Mouse (Mus musculus) midbrain, embryonic 14.5 days (tissue): ENCODE results near the gene Akap1. TPM values are rescaled to one million over a fixed set of nuclear protein-coding genes. Genes with fewer than 3 reads are reported as not detected.

Experiments
- ATAC-seq: fragments of 200-750 bp; cut with Nextera tagmentation; 2 replicates; pipeline ENCODE4 v1.8.0; 2017; ENCODE audit warnings: moderate number of reproducible peaks, moderate library complexity; ENCODE audit not compliant: low FRiP score, low TSS enrichment
- DNase-seq: peaks from one replicate; pipeline ENCODE4 v3.0.0-alpha.2; 2015
- H3K27ac ChIP-seq: fragments of 300-500 bp; sonication (generic); replicated peaks from 2 replicates; pipeline ENCODE4 v1.5.1; 2014; ENCODE audit warnings: mild to moderate bottlenecking, low read depth, low read length, moderate library complexity
- H3K27me3 ChIP-seq: fragments of 300-500 bp; sonication (generic); 2 replicates; pipeline ENCODE4 v1.6.1; 2014; ENCODE audit warnings: low read length, control low read depth, mixed read lengths; ENCODE audit not compliant: control insufficient read depth, insufficient read depth
- H3K36me3 ChIP-seq: fragments of 300-500 bp; sonication (generic); 2 replicates; pipeline ENCODE4 v1.6.1; 2014; ENCODE audit warnings: low read length, control low read depth; ENCODE audit not compliant: control insufficient read depth, insufficient read depth
- H3K4me1 ChIP-seq: fragments of 300-500 bp; sonication (generic); 2 replicates; pipeline ENCODE4 v1.6.1; 2014; ENCODE audit warnings: mild to moderate bottlenecking, antibody characterized with exemption, low read length, control low read depth; ENCODE audit not compliant: control insufficient read depth, insufficient read depth
- H3K4me2 ChIP-seq: fragments of 300-500 bp; sonication (generic); 2 replicates; pipeline ENCODE4 v1.6.1; 2014; ENCODE audit warnings: mild to moderate bottlenecking, low read length, moderate library complexity
- H3K4me3 ChIP-seq: fragments of 300-500 bp; sonication (generic); replicated peaks from 2 replicates; pipeline ENCODE4 v1.5.1; 2014; ENCODE audit warnings: low read depth, low read length
- H3K9ac ChIP-seq: fragments of 300-500 bp; sonication (generic); replicated peaks from 2 replicates; pipeline ENCODE4 v1.6.1; 2014; ENCODE audit warnings: mild to moderate bottlenecking, low read length, moderate library complexity
- H3K9me3 ChIP-seq: fragments of 300-500 bp; sonication (generic); 2 replicates; pipeline ENCODE4 v1.6.1; 2016; ENCODE audit warnings: low read length, control low read depth, mixed read lengths; ENCODE audit not compliant: control insufficient read depth
- WGBS: fragments of 180-500 bp; shearing (Covaris S2); extraction: QIAGEN DNeasy Blood & Tissue Kit; methylation state at CpG from one replicate; pipeline ENCODE4 v1.1.7; 2014; 5-methylcytosine and 5-hydroxymethylcytosine counted together
- polyA plus RNA-seq: library from polyadenylated mRNA; unstranded; fragments of >200 nt; fragmentation: Nextera tagmentation; extraction: Ambion mirVana; gene quantifications from 2 replicates; pipeline ENCODE4 v1.2.1, GENCODE M21; 2014

Gene Akap1
- polyA plus RNA-seq, 1 experiment from 2014 or later = 29.0 TPM

DNA sequence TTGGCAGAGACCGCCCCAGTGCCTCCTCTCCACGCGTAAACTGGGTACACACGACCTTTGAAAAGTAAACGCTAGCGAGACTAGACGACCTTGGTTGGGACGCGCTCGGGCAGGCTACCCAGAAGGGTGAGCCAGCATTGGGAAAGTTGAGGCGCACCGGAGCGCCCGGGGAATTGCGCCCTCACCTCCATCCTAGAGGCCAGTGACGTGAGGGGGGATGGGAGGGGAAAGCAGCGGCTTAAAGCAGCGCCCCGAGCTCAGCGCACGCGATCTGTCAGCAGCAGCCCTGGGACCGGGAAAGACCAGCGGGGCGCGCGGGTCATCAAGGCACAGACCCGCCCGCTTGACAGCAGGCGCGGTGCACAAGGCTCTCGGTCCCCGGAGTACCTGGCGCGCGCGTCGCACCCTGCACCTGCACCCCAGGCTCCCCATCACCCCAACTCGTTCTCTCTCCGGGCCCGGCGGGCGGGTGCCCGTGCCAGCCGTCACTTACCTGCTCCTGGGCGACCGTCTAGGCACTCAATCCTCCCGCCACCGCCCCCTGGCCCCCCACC lies 405 bp downstream of the Akap1 start:
- H3K27me3 ChIP-seq = no peaks in the 10 kb centered on the region
- H3K4me1 ChIP-seq = peaks cover 23% of the 10 kb centered on the region
- peak; percentile 38; the same call in 1 of the 2 replicates for ATAC-seq
- peak; percentile 75 for DNase-seq
- peak overlapping the region; percentile 97 for H3K4me2 ChIP-seq
- H3K4me3 ChIP-seq = peak overlapping the region; percentile 70
- H3K9ac ChIP-seq = peak overlapping the region; percentile 86
- under 1% methylated on average over 48 of the region's 49 CpGs for WGBS
- H3K36me3 ChIP-seq = no peaks in the 10 kb centered on the region
- H3K27ac ChIP-seq = peak overlapping the region; percentile 92
- H3K9me3 ChIP-seq = no peaks in the 10 kb centered on the region

DNA sequence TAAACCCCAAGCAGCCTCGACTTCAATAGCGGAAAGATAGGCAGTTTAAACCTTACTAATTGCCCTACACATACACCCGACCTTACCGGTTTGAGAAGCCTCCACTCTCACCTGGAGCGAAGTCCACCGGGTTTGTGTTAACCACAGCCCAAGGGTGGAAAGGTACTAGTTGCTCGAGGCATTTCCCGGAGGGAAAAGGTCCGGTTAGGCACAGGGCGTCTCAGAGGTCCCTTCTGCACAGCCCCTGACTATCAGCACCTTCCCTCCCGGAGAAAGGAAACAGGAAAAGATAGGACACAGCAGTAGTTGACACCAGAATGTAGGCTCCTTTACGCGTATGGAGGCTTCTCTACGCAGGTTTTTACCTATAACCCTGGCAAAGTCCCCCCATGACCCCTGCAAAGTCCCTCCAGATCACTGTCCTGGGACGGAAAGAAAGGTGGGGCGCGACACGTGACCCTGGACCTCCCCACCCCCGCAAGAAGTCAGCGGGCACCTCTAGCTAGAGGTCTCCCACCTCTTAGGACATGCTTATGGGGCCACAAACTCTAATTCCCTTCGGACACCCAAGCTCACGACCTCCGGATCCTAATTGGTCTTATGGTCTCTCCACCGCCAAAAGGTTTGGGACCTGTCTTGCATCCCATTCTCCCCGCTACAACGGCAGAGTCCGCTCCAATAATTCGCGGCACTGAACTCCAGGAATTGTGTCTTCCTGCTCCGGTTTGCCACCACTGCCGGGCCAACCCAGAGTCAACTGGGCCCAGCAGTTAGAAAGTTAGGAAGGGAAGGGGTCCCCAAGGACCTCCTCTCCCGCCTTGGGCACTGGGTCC lies 1.1 kb downstream of the Akap1 start:
- peak overlapping the region; percentile 70 for H3K4me3 ChIP-seq
- no peaks in the 10 kb centered on the region for H3K9me3 ChIP-seq
- H3K4me1 ChIP-seq = peaks cover 23% of the 10 kb centered on the region
- H3K4me2 ChIP-seq = peak overlapping the region; percentile 97
- ATAC-seq = no peak
- WGBS = 2% methylated on average over 32 of the region's 32 CpGs
- no peaks in the 10 kb centered on the region for H3K27me3 ChIP-seq
- H3K27ac ChIP-seq = no peak overlapping the region; the same call in 1 of the 2 replicates
- DNase-seq = no peak
- H3K36me3 ChIP-seq = no peaks in the 10 kb centered on the region
- H3K9ac ChIP-seq = peak overlapping the region; percentile 86

DNA sequence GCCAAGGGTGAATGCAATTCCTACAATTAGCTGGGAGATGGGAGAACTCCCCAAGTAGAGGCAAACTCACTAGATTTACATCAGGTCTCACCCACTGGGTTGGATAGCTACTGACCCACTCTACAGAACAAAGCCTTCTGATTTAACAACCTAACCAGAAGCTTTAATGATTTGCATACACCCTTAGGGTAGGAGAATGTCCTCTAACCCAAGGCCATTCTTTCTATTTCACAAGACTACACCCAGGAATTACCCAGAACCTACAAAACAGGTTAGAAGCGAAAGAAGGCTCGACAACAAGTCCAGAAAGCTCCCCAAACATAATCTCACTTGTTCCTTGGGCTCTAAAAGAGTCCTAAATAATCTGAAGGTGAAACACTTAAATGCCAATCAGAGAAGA lies 2.0 kb downstream of the Akap1 start:
- H3K27me3 ChIP-seq = no peaks in the 10 kb centered on the region

DNA sequence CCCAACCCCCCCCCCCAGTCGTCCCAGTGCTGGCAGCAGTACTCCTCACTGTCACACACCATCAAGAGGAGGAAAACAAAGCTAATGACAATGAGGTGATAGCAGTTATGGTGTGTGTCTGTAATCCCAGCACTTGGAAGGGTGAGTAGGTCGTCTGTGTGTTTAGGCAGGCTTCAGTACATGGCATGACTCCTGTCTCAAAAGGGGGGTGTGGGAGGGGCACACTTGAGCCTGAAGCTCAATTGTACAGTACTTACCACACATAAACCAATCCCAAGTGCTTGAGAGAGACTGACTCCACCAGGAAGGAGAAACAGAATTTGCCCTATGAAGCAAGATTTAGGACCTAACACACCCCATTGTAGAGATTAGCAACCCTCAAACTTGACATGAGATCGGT lies 3.3 kb downstream of the Akap1 start:
- Histone ChIP-seq H3K27me3 (no peaks in the 10 kb centered on the region), H3K9me3 (no peaks in the 10 kb centered on the region), H3K4me3 (no peak overlapping the region), H3K4me2 (no peak overlapping the region), H3K27ac (no peak overlapping the region), H3K36me3 (no peaks in the 10 kb centered on the region), H3K9ac (no peak overlapping the region), H3K4me1 (peaks cover 23% of the 10 kb centered on the region)
- DNase-seq = no peak
- ATAC-seq = no peak
- WGBS = 66% methylated on average over 3 of the region's 3 CpGs

More for the DNA sequence above, 2.0 kb downstream of the Akap1 start:
- DNase-seq (no peak), ATAC-seq (no peak)
- 82% methylated on average over 2 of the region's 2 CpGs for WGBS
- Histone ChIP-seq H3K27ac (no peak overlapping the region), H3K9me3 (no peaks in the 10 kb centered on the region), H3K4me1 (peaks cover 23% of the 10 kb centered on the region), H3K9ac (no peak overlapping the region), H3K36me3 (no peaks in the 10 kb centered on the region), H3K4me3 (peak overlapping the region; percentile 70; the same call in 1 of the 2 replicates), H3K4me2 (peak overlapping the region; percentile 97)

DNA sequence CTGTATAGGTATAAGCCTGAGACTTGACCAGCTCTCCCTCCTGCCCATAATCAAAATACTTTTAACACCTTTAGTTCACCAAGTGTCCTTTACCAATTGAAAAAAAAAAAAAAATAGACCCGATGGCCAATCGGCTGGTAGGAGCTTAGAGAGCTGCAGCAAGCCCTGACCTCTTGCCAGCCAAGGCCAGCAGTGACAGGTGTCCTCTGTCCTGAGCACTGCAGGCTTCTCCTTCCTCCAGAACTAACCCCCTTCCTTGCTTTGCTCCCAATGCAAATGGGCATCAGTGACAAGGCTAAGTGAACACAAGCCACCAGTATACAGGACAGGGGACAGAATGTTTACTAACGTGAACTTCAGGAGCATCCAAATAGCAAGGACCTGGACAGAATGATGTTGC lies 3.7 kb downstream of the Akap1 start:
- Histone ChIP-seq H3K9me3 (no peaks in the 10 kb centered on the region), H3K27me3 (no peaks in the 10 kb centered on the region), H3K4me1 (peaks cover 23% of the 10 kb centered on the region), H3K27ac (no peak overlapping the region), H3K4me2 (no peak overlapping the region), H3K9ac (no peak overlapping the region), H3K36me3 (no peaks in the 10 kb centered on the region), H3K4me3 (no peak overlapping the region)
- 89% methylated on average over 3 of the region's 3 CpGs for WGBS
- DNase-seq = no peak
- ATAC-seq = no peak

DNA sequence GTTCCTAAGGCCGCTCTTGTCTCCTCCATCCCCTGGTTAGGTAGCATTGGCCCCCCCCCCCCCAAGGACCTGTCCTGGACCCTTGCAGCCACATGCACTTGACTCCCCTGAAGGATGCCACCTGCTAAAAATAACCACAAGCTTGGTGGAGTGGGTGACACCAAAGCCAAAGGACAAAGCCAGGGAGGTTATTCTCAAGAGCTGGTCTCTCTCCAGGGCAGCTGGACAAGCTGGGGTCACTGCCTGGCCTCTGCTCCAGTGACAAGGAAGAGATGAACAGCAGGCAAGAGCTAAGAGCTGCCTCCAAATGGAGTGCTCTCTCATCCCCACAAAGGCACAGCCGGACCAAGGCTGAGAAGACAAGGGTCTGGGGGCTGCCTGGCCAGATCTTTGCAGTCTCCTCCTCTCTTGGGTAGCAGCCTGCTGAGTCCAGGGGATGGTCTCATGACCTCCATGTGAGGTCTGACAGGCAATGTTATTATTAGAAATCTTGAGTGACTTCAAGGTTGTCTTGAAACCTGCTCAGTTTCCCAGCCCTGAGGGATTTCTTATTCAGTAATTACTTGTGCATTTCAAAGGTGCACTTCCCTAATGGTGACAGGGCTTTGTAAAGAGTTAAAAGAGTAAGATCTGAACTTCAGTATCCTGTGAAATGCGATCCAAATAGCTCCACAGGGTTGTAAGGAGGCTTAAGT lies 6.9 kb downstream of the Akap1 start:
- Histone ChIP-seq H3K4me2 (no peak overlapping the region), H3K27me3 (no peaks in the 10 kb centered on the region), H3K4me1 (peaks cover 6% of the 10 kb centered on the region), H3K9me3 (no peaks in the 10 kb centered on the region), H3K4me3 (no peak overlapping the region), H3K36me3 (no peaks in the 10 kb centered on the region), H3K9ac (no peak overlapping the region), H3K27ac (no peak overlapping the region)
- 54% methylated on average over 3 of the region's 3 CpGs for WGBS
- ATAC-seq (no peak), DNase-seq (peak; percentile 11)

DNA sequence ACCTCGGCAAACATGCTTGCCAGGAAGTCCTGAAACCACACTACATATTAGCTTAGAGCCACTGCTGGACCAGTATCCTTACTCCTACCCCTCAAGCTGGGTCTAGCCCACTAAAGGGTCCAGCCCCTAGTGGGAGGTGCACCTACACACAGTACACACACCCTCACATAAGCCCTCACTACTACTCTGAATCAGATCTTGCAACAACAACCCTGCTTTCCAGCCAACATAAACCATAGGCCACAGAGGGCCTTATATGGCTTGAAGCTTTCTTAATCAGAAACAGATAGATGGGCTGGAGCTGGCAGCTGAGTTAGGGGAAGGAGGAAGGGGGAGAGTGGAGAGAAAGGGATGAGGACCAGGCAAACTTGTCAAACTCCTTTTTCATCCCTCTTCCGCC lies 8.0 kb downstream of the Akap1 start:
- Histone ChIP-seq H3K9me3 (no peaks in the 10 kb centered on the region), H3K4me3 (no peak overlapping the region), H3K4me2 (no peak overlapping the region), H3K27ac (no peak overlapping the region), H3K27me3 (no peaks in the 10 kb centered on the region), H3K4me1 (no peaks in the 10 kb centered on the region), H3K36me3 (no peaks in the 10 kb centered on the region), H3K9ac (no peak overlapping the region)
- WGBS = 83% methylated on average over 2 of the region's 2 CpGs
- DNase-seq = no peak
- no peak for ATAC-seq

DNA sequence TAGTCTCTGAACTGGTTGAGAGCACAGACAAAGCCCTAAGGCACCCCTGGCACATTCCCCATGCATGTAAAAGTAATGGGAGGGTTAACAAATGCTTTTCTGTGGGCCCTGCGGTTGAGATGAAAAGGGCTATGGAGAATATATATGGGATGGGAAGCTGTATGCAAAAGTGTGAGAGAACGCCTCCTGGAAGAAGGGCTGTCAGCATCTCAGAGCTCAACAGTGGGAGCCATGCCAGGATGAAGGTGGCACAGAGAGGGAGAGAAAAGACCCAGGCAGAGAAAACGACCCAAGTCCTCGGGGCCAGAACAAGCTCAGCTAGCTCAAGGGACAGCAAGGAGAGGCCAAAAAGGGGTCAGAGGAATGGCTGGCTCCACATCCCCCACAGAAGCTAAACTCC lies 8.6 kb downstream of the Akap1 start:
- Histone ChIP-seq H3K27me3 (no peaks in the 10 kb centered on the region), H3K27ac (no peak overlapping the region), H3K4me1 (no peaks in the 10 kb centered on the region), H3K4me2 (no peak overlapping the region), H3K36me3 (no peaks in the 10 kb centered on the region), H3K9me3 (no peaks in the 10 kb centered on the region), H3K9ac (no peak overlapping the region), H3K4me3 (no peak overlapping the region)
- WGBS = 82% methylated on average over 4 of the region's 4 CpGs
- ATAC-seq = no peak
- DNase-seq = no peak
